Mouse (Mus musculus) neural tube, embryonic 11.5 days (tissue): Measurements from ENCODE around the gene Gpx3. TPM values are rescaled to one million over a fixed set of nuclear protein-coding genes. Genes with fewer than 3 reads are reported as not detected.

Source experiments
- ATAC-seq: fragments of 200-750 bp; cut with Nextera tagmentation; 2 replicates; pipeline ENCODE4 v1.8.0; 2017; ENCODE audit warnings: moderate number of reproducible peaks, mild to moderate bottlenecking, moderate TSS enrichment, moderate library complexity; ENCODE audit not compliant: insufficient read depth, low FRiP score, low TSS enrichment
- DNase-seq: peaks from one replicate; pipeline ENCODE4 v3.0.0-alpha.2; 2015; ENCODE audit warnings: low spot score
- H3K27ac ChIP-seq: fragments of 300-500 bp; sonication (generic); 2 replicates; pipeline ENCODE4 v1.5.1; 2014; ENCODE audit warnings: low read depth, mild to moderate bottlenecking, low read length
- H3K27me3 ChIP-seq: fragments of 300-500 bp; sonication (generic); 2 replicates; pipeline ENCODE4 v1.6.1; 2014; ENCODE audit warnings: mild to moderate bottlenecking, low read length, mixed read lengths; ENCODE audit not compliant: control insufficient read depth, insufficient read depth
- H3K36me3 ChIP-seq: fragments of 300-500 bp; sonication (generic); 2 replicates; pipeline ENCODE4 v1.6.1; 2014; ENCODE audit warnings: mild to moderate bottlenecking, low read length, moderate library complexity, mixed read lengths; ENCODE audit not compliant: control insufficient read depth, insufficient read depth
- H3K4me1 ChIP-seq: fragments of 300-500 bp; sonication (generic); 2 replicates; pipeline ENCODE4 v1.6.1; 2014; ENCODE audit warnings: low read length, mixed read lengths; ENCODE audit not compliant: control insufficient read depth, insufficient read depth
- H3K4me2 ChIP-seq: fragments of 300-500 bp; sonication (generic); 2 replicates; pipeline ENCODE4 v1.6.1; 2014; ENCODE audit warnings: low read depth, mild to moderate bottlenecking, moderate library complexity
- H3K4me3 ChIP-seq: fragments of 300-500 bp; sonication (generic); 2 replicates; pipeline ENCODE4 v1.5.1; 2014; ENCODE audit warnings: low read depth, low read length
- H3K9ac ChIP-seq: fragments of 300-500 bp; sonication (generic); 2 replicates; pipeline ENCODE4 v1.6.1; 2014; ENCODE audit warnings: mild to moderate bottlenecking, low read length
- H3K9me3 ChIP-seq: fragments of 300-500 bp; sonication (generic); 2 replicates; pipeline ENCODE4 v1.6.1; 2016; ENCODE audit warnings: low read length; ENCODE audit not compliant: control insufficient read depth
- WGBS: fragments of 180-500 bp; shearing (Covaris S2); extraction: QIAGEN DNeasy Blood & Tissue Kit; methylation state at CpG from one replicate; pipeline ENCODE4 v1.1.7; 2014; 5-methylcytosine and 5-hydroxymethylcytosine counted together
- polyA plus RNA-seq: library from polyadenylated mRNA; unstranded; fragments of >200 nt; fragmentation: Nextera tagmentation; extraction: Ambion mirVana; gene quantifications from 2 replicates; pipeline ENCODE4 v1.2.1, GENCODE M21; 2014

The Gpx3 gene
- polyA plus RNA-seq, 1 experiment from 2014 or later = 109 TPM

- 80% methylated on average over 14 of the region's 14 CpGs for WGBS
- H3K9ac ChIP-seq = no peak overlapping the region
- no peaks in the 10 kb centered on the region for H3K9me3 ChIP-seq
- H3K4me2 ChIP-seq = no peak overlapping the region
- no peak overlapping the region for H3K27ac ChIP-seq
- no peak for ATAC-seq
- DNase-seq = peak; percentile 70
- no peak overlapping the region for H3K4me3 ChIP-seq
- H3K27me3 ChIP-seq = no peaks in the 10 kb centered on the region
- H3K4me1 ChIP-seq = no peaks in the 10 kb centered on the region
- H3K36me3 ChIP-seq = 0 out of 2 replicates have a peak, but pooled peaks cover 2% of the 10 kb centered on the region
Measured at GRCm38 (mm10) chr11:54927346-54928140, 25.3 kb downstream of the Gpx3 start.

- Histone ChIP-seq H3K4me2 (no peak overlapping the region), H3K4me1 (no peaks in the 10 kb centered on the region), H3K9ac (no peak overlapping the region), H3K27me3 (no peaks in the 10 kb centered on the region), H3K36me3 (0 out of 2 replicates have a peak, but pooled peaks cover 2% of the 10 kb centered on the region), H3K27ac (no peak overlapping the region), H3K9me3 (no peaks in the 10 kb centered on the region), H3K4me3 (no peak overlapping the region)
- WGBS = 92% methylated on average over 3 of the region's 3 CpGs
- DNase-seq (no peak), ATAC-seq (no peak)
Measured at GRCm38 (mm10) chr11:54928219-54928618, 26.0 kb downstream of the Gpx3 start.

GRCm38 (mm10) chr11:54928886-54929285 lies 26.6 kb downstream of the Gpx3 start:
- Histone ChIP-seq H3K4me3 (no peak overlapping the region), H3K4me2 (no peak overlapping the region), H3K27me3 (no peaks in the 10 kb centered on the region), H3K4me1 (no peaks in the 10 kb centered on the region), H3K9ac (no peak overlapping the region), H3K36me3 (peaks cover 2% of the 10 kb centered on the region; the same call in 1 of the 2 replicates), H3K27ac (no peak overlapping the region), H3K9me3 (no peaks in the 10 kb centered on the region)
- DNase-seq (no peak), ATAC-seq (no peak)
- 83% methylated on average over 7 of the region's 7 CpGs for WGBS

GRCm38 (mm10) chr11:54929290-54929689 lies 27.0 kb downstream of the Gpx3 start:
- 95% methylated on average over 6 of the region's 6 CpGs for WGBS
- H3K4me3 ChIP-seq = no peak overlapping the region
- no peaks in the 10 kb centered on the region for H3K4me1 ChIP-seq
- DNase-seq (no peak), ATAC-seq (no peak)
- no peaks in the 10 kb centered on the region for H3K9me3 ChIP-seq
- peaks cover 2% of the 10 kb centered on the region; the same call in 1 of the 2 replicates for H3K36me3 ChIP-seq
- H3K4me2 ChIP-seq = no peak overlapping the region
- H3K27me3 ChIP-seq = no peaks in the 10 kb centered on the region
- no peak overlapping the region for H3K9ac ChIP-seq
- no peak overlapping the region for H3K27ac ChIP-seq

- Histone ChIP-seq H3K9me3 (no peaks in the 10 kb centered on the region), H3K4me1 (no peaks in the 10 kb centered on the region), H3K4me3 (no peak overlapping the region), H3K27me3 (no peaks in the 10 kb centered on the region), H3K9ac (no peak overlapping the region), H3K27ac (no peak overlapping the region), H3K4me2 (no peak overlapping the region), H3K36me3 (peaks cover 2% of the 10 kb centered on the region; the same call in 1 of the 2 replicates)
- WGBS = 88% methylated on average over 8 of the region's 8 CpGs
- ATAC-seq (no peak), DNase-seq (no peak)
Measured at GRCm38 (mm10) chr11:54929744-54930143, 27.5 kb downstream of the Gpx3 start.

- 68% methylated on average over 7 of the region's 7 CpGs for WGBS
- Histone ChIP-seq H3K9ac (no peak overlapping the region), H3K27ac (no peak overlapping the region), H3K4me2 (no peak overlapping the region), H3K36me3 (no peaks in the 10 kb centered on the region; the same call in 1 of the 2 replicates), H3K4me1 (no peaks in the 10 kb centered on the region), H3K9me3 (no peaks in the 10 kb centered on the region), H3K4me3 (no peak overlapping the region), H3K27me3 (no peaks in the 10 kb centered on the region)
- ATAC-seq = no peak
- DNase-seq = peak; percentile 63
Measured at GRCm38 (mm10) chr11:54930318-54930979, 28.2 kb downstream of the Gpx3 start.

GRCm38 (mm10) chr11:54931405-54932093 lies 29.3 kb downstream of the Gpx3 start:
- H3K4me1 ChIP-seq = 0 out of 2 replicates have a peak, but pooled peaks cover 2% of the 10 kb centered on the region
- no peaks in the 10 kb centered on the region; the same call in 1 of the 2 replicates for H3K36me3 ChIP-seq
- no peak overlapping the region for H3K27ac ChIP-seq
- H3K9ac ChIP-seq = no peak overlapping the region
- H3K4me3 ChIP-seq = no peak overlapping the region
- no peaks in the 10 kb centered on the region for H3K27me3 ChIP-seq
- WGBS = 61% methylated on average over 5 of the region's 5 CpGs
- no peaks in the 10 kb centered on the region for H3K9me3 ChIP-seq
- peak; percentile 36 for DNase-seq
- H3K4me2 ChIP-seq = no peak overlapping the region
- no peak for ATAC-seq

GRCm38 (mm10) chr11:54932540-54932939 lies 30.3 kb downstream of the Gpx3 start:
- no peak overlapping the region for H3K4me2 ChIP-seq
- 94% methylated on average over 6 of the region's 6 CpGs for WGBS
- no peak for ATAC-seq
- no peaks in the 10 kb centered on the region for H3K27me3 ChIP-seq
- H3K27ac ChIP-seq = no peak overlapping the region
- peaks cover 1% of the 10 kb centered on the region; the same call in 1 of the 2 replicates for H3K36me3 ChIP-seq
- 0 out of 2 replicates have a peak, but pooled peaks cover 2% of the 10 kb centered on the region for H3K4me1 ChIP-seq
- no peak overlapping the region for H3K4me3 ChIP-seq
- DNase-seq = no peak
- no peaks in the 10 kb centered on the region for H3K9me3 ChIP-seq
- H3K9ac ChIP-seq = no peak overlapping the region
